Mouse (Mus musculus) MEL (cell line): ENCODE results near the gene Cct8l1. TPM values are rescaled to one million over a fixed set of nuclear protein-coding genes. Genes with fewer than 3 reads are reported as not detected.
A peak's percentile ranks its signal among the peaks of the same experiment; 100 is the strongest.

Experiments
- DNase-seq: peaks from one replicate; pipeline ENCODE4 v3.0.0; 2011; ENCODE audit warnings: low read depth, low spot score
- H3K27ac ChIP-seq: 2 replicates; pipeline ENCODE4 v1.5.1; 2012; ENCODE audit warnings: low read depth, mild to moderate bottlenecking, control low read depth, low read length, moderate library complexity; ENCODE audit not compliant: control insufficient read depth
- H3K27me3 ChIP-seq, 2 experiments: fragments of 150-350 bp in 1 of 2; sonication (generic) in 1 of 2; 2 replicates each; pipeline ENCODE4 v1.6.1; 2012; ENCODE audit warnings: low read length in 2 of 2, mild to moderate bottlenecking in 2 of 2, improper control_type of control experiment in 1 of 2, moderate library complexity in 1 of 2; ENCODE audit not compliant: insufficient read depth in 2 of 2, control insufficient read depth in 1 of 2
- H3K36me3 ChIP-seq, 2 experiments: 2 replicates each; pipeline ENCODE4 v1.6.1; 2012 to 2014; ENCODE audit warnings: low read length in 2 of 2, improper control_type of control experiment in 1 of 2, inconsistent platforms in 1 of 2, mild to moderate bottlenecking in 1 of 2; ENCODE audit not compliant: insufficient read depth in 2 of 2, control insufficient read depth in 1 of 2
- H3K4me1 ChIP-seq, 2 experiments: fragments of 150-350 bp in 1 of 2; sonication (generic) in 1 of 2; 2 replicates each; pipeline ENCODE4 v1.6.1; 2012; ENCODE audit warnings: low read length in 2 of 2, improper control_type of control experiment in 1 of 2, mild to moderate bottlenecking in 1 of 2; ENCODE audit not compliant: insufficient read depth in 2 of 2, control insufficient read depth in 1 of 2
- H3K4me3 ChIP-seq, 2 experiments: fragments of 150-350 bp in 1 of 2; sonication (generic) in 1 of 2; 2 replicates each; pipeline ENCODE4 v1.5.1; 2012; ENCODE audit warnings: low read depth in 2 of 2, low read length in 2 of 2, mild to moderate bottlenecking in 2 of 2, moderate library complexity in 2 of 2, control low read depth in 1 of 2, improper control_type of control experiment in 1 of 2; ENCODE audit not compliant: control insufficient read depth in 1 of 2, insufficient read depth in 1 of 2
- H3K79me2 ChIP-seq: 2 replicates; pipeline ENCODE4 v1.6.1; 2012; ENCODE audit warnings: mild to moderate bottlenecking, low read length, moderate library complexity; ENCODE audit not compliant: control insufficient read depth, poor library complexity, insufficient read depth
- H3K9ac ChIP-seq: 2 replicates; pipeline ENCODE4 v1.6.1; 2012; ENCODE audit warnings: low read depth, mild to moderate bottlenecking, control low read depth, low read length, moderate library complexity; ENCODE audit not compliant: control insufficient read depth, poor library complexity, severe bottlenecking
- H3K9me3 ChIP-seq: fragments of 150-350 bp; sonication (generic); replicated peaks from 2 replicates; pipeline ENCODE4 v1.6.1; 2012; ENCODE audit warnings: mild to moderate bottlenecking, low read length, improper control_type of control experiment, moderate library complexity; ENCODE audit not compliant: insufficient read depth
- BHLHE40 ChIP-seq: IDR thresholded peaks from 2 replicates; pipeline ENCODE4 v1.6.1; 2012; ENCODE audit warnings: low read depth, mild to moderate bottlenecking, inconsistent platforms, low read length, improper control_type of control experiment, borderline replicate concordance
- CHD1 ChIP-seq: IDR thresholded peaks from 2 replicates; pipeline ENCODE4 v1.6.1; 2012; ENCODE audit warnings: low read depth, mild to moderate bottlenecking, inconsistent platforms, low read length, improper control_type of control experiment
- EP300 ChIP-seq, 2 experiments: IDR thresholded peaks; 2 replicates each; pipeline ENCODE4 v1.6.1; 2011; ENCODE audit warnings: improper control_type of control experiment in 2 of 2, low read length in 2 of 2, low read depth in 1 of 2, mild to moderate bottlenecking in 1 of 2
- ETS1 ChIP-seq: IDR thresholded peaks from 2 replicates; pipeline ENCODE4 v1.6.1; 2012; ENCODE audit warnings: low read depth, mild to moderate bottlenecking, inconsistent platforms, low read length, improper control_type of control experiment, moderate library complexity
- GABPA ChIP-seq: IDR thresholded peaks from 2 replicates; pipeline ENCODE4 v1.6.1; 2012; ENCODE audit warnings: low read depth, mild to moderate bottlenecking, inconsistent platforms, low read length, improper control_type of control experiment, moderate library complexity
- JUND ChIP-seq: IDR thresholded peaks from 2 replicates; pipeline ENCODE4 v1.6.1; 2011; ENCODE audit warnings: low read depth, mild to moderate bottlenecking, improper control_type of control experiment, low read length
- POLR2AphosphoS2 ChIP-seq: IDR thresholded peaks from 2 replicates; pipeline ENCODE4 v1.6.1; 2011; ENCODE audit warnings: low read length, improper control_type of control experiment
- RCOR1 ChIP-seq: IDR thresholded peaks from 2 replicates; pipeline ENCODE4 v1.6.1; 2012; ENCODE audit warnings: low read depth, mild to moderate bottlenecking, inconsistent platforms, low read length, improper control_type of control experiment
- TBP ChIP-seq: IDR thresholded peaks from 2 replicates; pipeline ENCODE4 v1.8.0; 2011; ENCODE audit warnings: low read depth, low read length, improper control_type of control experiment
- TCF12 ChIP-seq: IDR thresholded peaks from 2 replicates; pipeline ENCODE4 v1.6.1; 2014; ENCODE audit warnings: low read depth, mild to moderate bottlenecking, inconsistent platforms, low read length, improper control_type of control experiment, moderate library complexity
- UBTF ChIP-seq: IDR thresholded peaks from 2 replicates; pipeline ENCODE4 v1.6.1; 2012; ENCODE audit warnings: low read depth, mild to moderate bottlenecking, inconsistent platforms, low read length, improper control_type of control experiment, moderate library complexity, borderline replicate concordance; ENCODE audit not compliant: insufficient read depth
- ZKSCAN1 ChIP-seq: IDR thresholded peaks from 2 replicates; pipeline ENCODE4 v1.6.1; 2012; ENCODE audit warnings: low read depth, mild to moderate bottlenecking, inconsistent platforms, low read length, improper control_type of control experiment, moderate library complexity
- polyA plus RNA-seq, 2 experiments: library from polyadenylated mRNA; stranded (reverse) in 1 of 2; unstranded in 1 of 2; fragments of >175 nt in 1 of 2; fragments of >200 nt in 1 of 2; gene quantifications; 2 replicates each; pipeline versions ENCODE4 v1.2.1 to v1.2.4; 2012; ENCODE audit warnings: low replicate concordance in 2 of 2, low read depth in 1 of 2; ENCODE audit not compliant: insufficient read length in 2 of 2, insufficient read depth in 1 of 2, missing spikeins in 1 of 2
- total RNA-seq: library from RNA; depleted of rRNA; stranded (reverse); fragments of 300-350 nt; gene quantifications from 2 replicates; pipeline ENCODE4 v1.2.3, GENCODE M21; 2012

Gene Cct8l1
- total and polyA plus RNA-seq, 3 experiments = not detected

GRCm38 (mm10) chr5:25475789-25476188 is 40.1 kb upstream of the Cct8l1 start:
- Histone ChIP-seq H3K4me3 (no peak overlapping the region), H3K36me3 (peaks cover 1 to 46% of the 10 kb centered on the region in 2 experiments; a peak in 3 of 4 replicates), H3K9me3 (no peaks in the 10 kb centered on the region), H3K27me3 (no peaks in the 10 kb centered on the region), H3K9ac (no peak overlapping the region), H3K4me1 (peaks cover 30 to 38% of the 10 kb centered on the region in 2 experiments), H3K79me2 (peaks cover 69% of the 10 kb centered on the region), H3K27ac (no peak overlapping the region)
- no peak for DNase-seq
- TF ChIP-seq RCOR1 = 0 out of 2 replicates have a peak, but pooled peaks have one; percentile 13
- 0 out of 2 replicates have a peak, but pooled peaks have one; percentile 0 for TF ChIP-seq BHLHE40
- TF ChIP-seq ETS1 = 0 out of 2 replicates have a peak, but pooled peaks have one; percentile 9
- no peak for TF ChIP-seq GABPA

- Histone ChIP-seq H3K4me1 (peaks cover 20 to 37% of the 10 kb centered on the region in 2 experiments), H3K9ac (no peak overlapping the region), H3K4me3 (no peak overlapping the region), H3K36me3 (peaks cover 1 to 43% of the 10 kb centered on the region in 2 experiments; a peak in 3 of 4 replicates), H3K9me3 (no peaks in the 10 kb centered on the region), H3K27ac (no peak overlapping the region), H3K27me3 (no peaks in the 10 kb centered on the region), H3K79me2 (peaks cover 71% of the 10 kb centered on the region)
- DNase-seq = no peak
- TF ChIP-seq ETS1 = 0 out of 2 replicates have a peak, but pooled peaks have one; percentile 36
- TF ChIP-seq JUND = no peak
- 0 out of 4 replicates have a peak, but pooled peaks of 1 of the 2 experiments have one; percentile 21 for TF ChIP-seq EP300 (IDR thresholded peaks at IDR 0.05; ENCODE audit: low read depth in 1 of 2, low read length in 2 of 2)
- TF ChIP-seq TBP = no peak
- TF ChIP-seq UBTF = no peak
- TF ChIP-seq TCF12 = no peak
Measured at GRCm38 (mm10) chr5:25478863-25479262, 37.0 kb upstream of the Cct8l1 start.

- Histone ChIP-seq H3K9ac (peak overlapping the region; percentile 100), H3K79me2 (peaks cover 68% of the 10 kb centered on the region), H3K9me3 (no peaks in the 10 kb centered on the region), H3K27me3 (no peaks in the 10 kb centered on the region; a peak in 1 of 4 replicates), H3K36me3 (peaks cover 0 to 44% of the 10 kb centered on the region in 2 experiments; a peak in 2 of 4 replicates), H3K4me1 (peaks cover 16 to 30% of the 10 kb centered on the region in 2 experiments), H3K27ac (peak overlapping the region; percentile 7; the same call in 1 of the 2 replicates), H3K4me3 (peak overlapping the region; percentile 92 to 97)
- TF ChIP-seq CHD1 (0 out of 2 replicates have a peak, but pooled peaks have one; percentile 73), ZKSCAN1 (0 out of 2 replicates have a peak, but pooled peaks have one; percentile 7), POLR2AphosphoS2 (no peak), ETS1 (no peak), GABPA (no peak)
- peak; percentile 70 for DNase-seq
Measured at GRCm38 (mm10) chr5:25496652-25497051, 19.2 kb upstream of the Cct8l1 start.
